ENCODE assay signal across 13 mouse cellular contexts in the genomic region with DNA sequence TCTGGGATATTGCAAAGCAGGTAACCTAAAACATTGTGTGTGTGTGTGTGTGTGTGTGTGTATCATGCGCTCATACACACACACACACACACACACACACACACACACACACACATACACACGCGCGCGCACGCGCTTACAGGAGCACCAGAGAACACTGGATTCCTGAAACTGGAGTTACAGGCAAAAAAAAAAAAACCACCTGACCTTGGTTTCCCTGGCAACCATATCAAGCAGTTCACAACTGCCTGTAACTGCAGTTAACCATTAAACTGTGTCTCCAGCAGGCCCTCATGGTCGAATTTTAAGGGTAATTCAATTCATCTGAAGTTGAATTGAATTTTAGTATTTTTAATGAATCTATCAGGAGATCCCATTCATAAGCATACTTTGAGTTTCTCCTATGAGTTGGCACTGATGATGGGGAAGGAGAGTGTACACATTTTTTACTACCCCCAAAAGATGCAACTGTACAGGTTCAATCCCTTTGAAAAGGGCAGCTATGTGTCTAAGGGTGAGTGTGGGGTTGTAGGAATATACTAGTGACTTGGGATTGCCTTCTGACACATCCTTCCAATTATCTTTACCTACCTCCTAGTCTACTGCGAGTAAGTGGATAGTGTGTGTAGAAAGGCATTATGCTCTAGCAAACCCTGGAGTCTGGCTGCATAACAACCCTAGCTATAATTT. TPM values are rescaled to one million over a fixed set of nuclear protein-coding genes. Genes with fewer than 3 reads are reported as not detected.
DNase-seq lines count a peak whose midpoint lies in the region; ATAC-seq lines count a peak whose summit lies in the region.
"Had no signal": no experiment of that assay in that cellular context is flagged by ENCODE, and none has a peak within 500 bp of the region (broad histone marks: within the 10 kb centered on the region; RNA-seq: fewer than 3 reads in every experiment).

No protein-coding gene starts in this region.

- DNase-seq in embryo, embryonic 11 days: peak; percentile 4
- no peak for DNase-seq in embryo, embryonic 10.5 days (ENCODE audit: low spot score)
- DNase-seq in midbrain, embryonic 10.5 days (ENCODE audit: low spot score): no peak
- DNase-seq in testis, postnatal 14 days (ENCODE audit: low spot score): peak; percentile 7
- no peak for DNase-seq in layer of hippocampus, adult 11-12 months (ENCODE audit: low spot score)
- no peak for DNase-seq in right cerebral cortex, postnatal 10 days (ENCODE audit: low spot score in 2 of 2)
- DNase-seq: cerebellum, postnatal 36 days; gastrocnemius, postnatal 36 days; heart, postnatal 14 days had no signal

- WGBS in midbrain, embryonic 16.5 days: 68% methylated on average over 9 of the region's 9 CpGs
- 90% methylated on average over 7 of the region's 9 CpGs for WGBS in midbrain, embryonic 10.5 days
- 61% methylated on average over 9 of the region's 9 CpGs for WGBS in kidney, embryonic 16.5 days

- H3K9ac ChIP-seq in midbrain, embryonic 16.5 days (ENCODE audit: low read depth, low read length): no peak overlapping the region
- no peak overlapping the region for H3K9ac ChIP-seq in kidney, embryonic 16.5 days (replicated peaks; ENCODE audit: low read length)
- H3K9ac ChIP-seq: lung, embryonic 15.5 days; neural tube, embryonic 12.5 days had no signal

- 0 out of 2 replicates have a peak overlapping the region, but pooled peaks have one; percentile 24 for H3K27ac ChIP-seq in midbrain, embryonic 16.5 days (ENCODE audit: low read length)
- no peak overlapping the region for H3K27ac ChIP-seq in midbrain, embryonic 10.5 days (replicated peaks)
- peak overlapping the region; percentile 80 for H3K27ac ChIP-seq in kidney, embryonic 16.5 days (ENCODE audit: low read length)
- H3K27ac ChIP-seq: lung, embryonic 15.5 days; neural tube, embryonic 12.5 days had no signal

- H3K36me3 ChIP-seq in midbrain, embryonic 16.5 days (ENCODE audit: control insufficient read depth, insufficient read depth, low read length): no peaks in the 10 kb centered on the region
- no peaks in the 10 kb centered on the region for H3K36me3 ChIP-seq in midbrain, embryonic 10.5 days
- H3K36me3 ChIP-seq in kidney, embryonic 16.5 days (ENCODE audit: insufficient read depth, low read length): no peaks in the 10 kb centered on the region
- H3K36me3 ChIP-seq: lung, embryonic 15.5 days; neural tube, embryonic 12.5 days had no signal

- H3K4me2 ChIP-seq in midbrain, embryonic 16.5 days (ENCODE audit: low read length): no peak overlapping the region
- H3K4me2 ChIP-seq in kidney, embryonic 16.5 days (replicated peaks; ENCODE audit: low read depth, low read length): no peak overlapping the region
- H3K4me2 ChIP-seq: lung, embryonic 15.5 days; neural tube, embryonic 12.5 days had no signal

- no peaks in the 10 kb centered on the region for H3K27me3 ChIP-seq in midbrain, embryonic 16.5 days (ENCODE audit: control insufficient read depth, insufficient read depth, low read depth, low read length)
- no peaks in the 10 kb centered on the region for H3K27me3 ChIP-seq in midbrain, embryonic 10.5 days (ENCODE audit: low read depth, poor library complexity, severe bottlenecking)
- H3K27me3 ChIP-seq in kidney, embryonic 16.5 days (ENCODE audit: insufficient read depth, low read length): no peaks in the 10 kb centered on the region
- H3K27me3 ChIP-seq: lung, embryonic 15.5 days; neural tube, embryonic 12.5 days had no signal

- H3K4me3 ChIP-seq in midbrain, embryonic 16.5 days (ENCODE audit: low read depth, low read length): no peak overlapping the region
- H3K4me3 ChIP-seq in midbrain, embryonic 10.5 days: no peak overlapping the region
- H3K4me3 ChIP-seq in kidney, embryonic 16.5 days (ENCODE audit: low read length): no peak overlapping the region
- H3K4me3 ChIP-seq: lung, embryonic 15.5 days; neural tube, embryonic 12.5 days had no signal

- peak; percentile 72 for ATAC-seq in midbrain, embryonic 16.5 days
- peak; percentile 65; the same call in 1 of the 2 replicates for ATAC-seq in kidney, embryonic 16.5 days (ENCODE audit: low FRiP score, low TSS enrichment)

- H3K4me1 ChIP-seq in midbrain, embryonic 16.5 days (ENCODE audit: control insufficient read depth, insufficient read depth, low read length): no peaks in the 10 kb centered on the region
- H3K4me1 ChIP-seq in midbrain, embryonic 10.5 days: no peaks in the 10 kb centered on the region
- H3K4me1 ChIP-seq in kidney, embryonic 16.5 days (ENCODE audit: insufficient read depth, low read length): 0 out of 2 replicates have a peak, but pooled peaks cover 3% of the 10 kb centered on the region
- H3K4me1 ChIP-seq: lung, embryonic 15.5 days had no signal

- H3K9me3 ChIP-seq in midbrain, embryonic 16.5 days (replicated peaks; ENCODE audit: control insufficient read depth, low read length, poor library complexity, severe bottlenecking): no peaks in the 10 kb centered on the region
- H3K9me3 ChIP-seq in midbrain, embryonic 10.5 days (replicated peaks): no peaks in the 10 kb centered on the region
- no peaks in the 10 kb centered on the region for H3K9me3 ChIP-seq in kidney, embryonic 16.5 days (ENCODE audit: low read length)
- H3K9me3 ChIP-seq: lung, embryonic 15.5 days; neural tube, embryonic 12.5 days had no signal

RNA-seq across cellular contexts. Expression of gene Zbtb33, which starts 27.5 kb away (rescaled TPM):
- 3.4 and 4.6 TPM in 2 replicates for polyA plus RNA-seq in midbrain, embryonic 16.5 days (2015; fragmentation: Nextera tagmentation; extraction: Ambion mirVana)
- 2.7 and 3.8 TPM in 2 replicates for polyA plus RNA-seq in midbrain, embryonic 10.5 days (2016; fragmentation: Nextera tagmentation; extraction: Ambion mirVana)
- 3.4 and 4.2 TPM in 2 replicates for polyA plus RNA-seq in kidney, embryonic 16.5 days (2015; fragmentation: Nextera tagmentation; extraction: Ambion mirVana)

RNA-seq across cellular contexts. Expression of gene Tmem255a, which starts 35.1 kb away (rescaled TPM):
- polyA plus RNA-seq in midbrain, embryonic 16.5 days (2015; fragmentation: Nextera tagmentation; extraction: Ambion mirVana): 24.1 and 24.4 TPM in 2 replicates
- polyA plus RNA-seq in midbrain, embryonic 10.5 days (2016; fragmentation: Nextera tagmentation; extraction: Ambion mirVana): 11.2 and 11.9 TPM in 2 replicates
- 27.3 and 29.4 TPM in 2 replicates for polyA plus RNA-seq in kidney, embryonic 16.5 days (2015; fragmentation: Nextera tagmentation; extraction: Ambion mirVana)

Comparison
In these comparisons a context has a peak if more than half of its experiments do, and no peak if none do; other contexts are left out.
1. DNase-seq: peak in embryo, embryonic 11 days (single experiment) and testis, postnatal 14 days (single experiment); none in embryo, embryonic 10.5 days (single experiment), midbrain, embryonic 10.5 days (single experiment), layer of hippocampus, adult 11-12 months (single experiment) and right cerebral cortex, postnatal 10 days (0 of 2).